Mouse (Mus musculus): ENCODE measurements around the gene Cyfip1. TPM values are rescaled to one million over a fixed set of nuclear protein-coding genes. Genes with fewer than 3 reads are reported as not detected.

The Cyfip1 gene
- total RNA-seq, 4 experiments from 2014 or later: 78.3 to 86.9 (median 81.4) TPM

- no peak for DNase-seq (ENCODE audit: low spot score in 2 of 2)
These were observed 96.8 kb downstream of the Cyfip1 start for GRCm38 (mm10) chr7:55938341-55938740.

DNA sequence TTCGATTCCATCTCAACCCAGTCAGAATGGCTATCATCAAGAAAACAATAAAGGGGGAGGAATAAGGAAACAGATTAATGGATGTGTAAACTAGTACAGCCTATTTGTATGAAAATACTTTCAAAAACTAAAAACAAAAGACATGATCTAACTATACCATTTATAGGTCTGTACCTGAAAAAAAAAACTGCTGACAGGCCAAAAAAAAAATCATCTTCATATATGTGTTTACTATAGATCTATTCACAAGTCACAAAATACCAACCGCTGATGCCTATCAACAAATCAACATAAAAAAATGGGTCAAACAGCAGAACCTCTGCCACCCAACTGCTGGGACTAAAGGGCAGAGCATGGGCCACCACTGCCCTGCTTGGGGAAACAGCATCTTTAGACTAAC, 114.5 kb downstream of the Cyfip1 start:
- no peak for DNase-seq (ENCODE audit: low spot score in 2 of 2)

- DNase-seq (ENCODE audit: low spot score in 2 of 2): no peak
These were observed 115.6 kb downstream of the Cyfip1 start for GRCm38 (mm10) chr7:55957178-55957577.

DNA sequence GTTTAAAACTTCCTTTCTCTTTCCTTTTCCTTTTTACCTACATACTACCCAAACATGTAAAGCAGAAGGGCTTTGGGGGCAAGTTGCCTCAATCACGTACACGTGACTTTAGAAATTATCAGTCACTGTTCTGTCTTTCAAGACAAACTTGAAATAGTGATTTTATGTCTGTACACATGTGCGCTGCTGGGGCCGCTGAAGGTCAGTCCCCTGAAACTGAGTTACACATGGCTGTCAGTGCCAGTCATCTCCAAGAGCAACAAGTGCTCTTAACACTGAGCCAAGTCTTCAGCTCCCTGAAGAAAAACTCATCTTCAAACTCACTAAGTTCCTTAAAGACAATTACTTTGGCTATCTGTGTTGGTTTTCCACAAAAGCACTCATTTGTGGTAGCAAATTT, 116.4 kb downstream of the Cyfip1 start:
- DNase-seq (ENCODE audit: low spot score in 2 of 2): no peak

- DNase-seq (ENCODE audit: low spot score in 2 of 2): no peak
These were observed 118.3 kb downstream of the Cyfip1 start for GRCm38 (mm10) chr7:55959801-55960200.

GRCm38 (mm10) chr7:55960506-55960905, 119.0 kb downstream of the Cyfip1 start:
- DNase-seq (ENCODE audit: low spot score in 2 of 2): no peak

DNA sequence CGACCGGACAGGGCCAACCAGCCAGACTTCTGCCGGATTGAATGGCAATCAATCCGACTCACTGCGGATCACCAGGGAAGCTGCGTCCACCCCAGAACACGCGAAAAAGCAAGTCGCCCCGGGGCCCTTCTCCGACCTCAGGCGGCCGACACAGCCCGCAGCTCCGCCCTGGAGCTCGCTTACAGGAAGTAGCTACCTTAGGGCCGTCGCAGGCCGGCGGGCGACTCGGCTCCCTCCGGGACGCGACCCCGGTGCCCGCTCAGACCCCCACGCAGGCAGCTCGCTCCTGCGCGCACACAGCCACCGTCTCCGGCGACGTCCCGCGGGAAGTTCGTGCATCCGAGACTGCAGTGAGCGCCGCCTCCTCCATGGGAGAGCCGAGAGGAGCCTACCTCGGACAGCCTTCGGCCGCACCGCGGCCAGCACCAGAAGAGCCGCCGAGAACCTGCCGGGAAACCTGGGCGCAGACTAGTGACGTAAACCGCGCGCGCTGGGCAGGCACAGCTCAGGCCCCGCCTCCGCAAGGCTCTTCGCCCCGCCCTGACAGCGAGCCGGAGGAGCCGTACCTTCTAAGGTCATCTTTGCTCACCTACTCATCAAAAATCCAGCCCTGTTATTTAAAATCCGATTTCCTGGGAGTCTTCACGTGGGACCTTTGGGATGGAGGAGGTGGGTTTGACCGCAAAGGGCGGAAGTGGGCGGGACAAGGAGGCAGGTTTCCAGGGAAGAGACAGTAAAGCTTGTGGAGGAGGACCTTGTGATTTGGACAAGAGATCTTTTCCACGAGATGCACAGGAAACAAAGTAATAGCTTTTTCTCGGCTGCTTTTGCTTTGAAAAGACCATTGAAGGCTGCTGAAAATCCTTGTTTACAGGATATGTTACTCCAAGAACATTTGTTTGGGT, 120.7 kb downstream of the Cyfip1 start, which contains the start of gene Nipa2:
Gene Nipa2 (minus strand): TSS at position 473 of the 905 bp plus-strand sequence.
- peak; percentile 89 to 91 for DNase-seq (ENCODE audit: low spot score in 2 of 2)

DNA sequence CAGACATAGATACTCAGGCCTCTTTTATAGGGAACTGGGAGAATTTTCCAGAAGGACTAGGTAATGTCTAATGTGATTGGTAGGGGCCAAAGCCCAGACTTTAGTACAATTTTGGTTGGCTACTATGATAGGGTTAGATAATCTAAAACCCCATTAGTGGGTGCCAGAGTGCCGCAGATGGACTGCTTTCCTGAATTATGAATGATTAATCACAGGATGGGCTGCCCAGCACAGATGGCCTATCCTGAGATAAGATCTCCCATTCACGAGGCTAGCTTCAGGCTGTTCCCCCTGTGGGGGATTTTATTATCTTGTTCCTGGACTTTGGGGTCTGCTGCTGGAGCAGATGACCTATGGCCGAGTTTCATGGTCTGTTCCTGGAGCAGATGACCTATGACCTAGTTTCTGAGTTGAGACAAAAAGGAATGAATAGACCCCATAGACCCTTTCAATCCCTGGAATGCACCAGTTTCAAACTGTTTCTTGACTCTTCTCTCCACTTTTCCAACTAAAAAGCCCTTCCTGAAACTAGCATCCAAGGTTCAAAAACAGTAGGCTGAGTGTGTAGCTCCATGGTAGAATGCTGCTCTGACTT, 125.4 kb downstream of the Cyfip1 start:
- DNase-seq (ENCODE audit: low spot score in 2 of 2): no peak

DNA sequence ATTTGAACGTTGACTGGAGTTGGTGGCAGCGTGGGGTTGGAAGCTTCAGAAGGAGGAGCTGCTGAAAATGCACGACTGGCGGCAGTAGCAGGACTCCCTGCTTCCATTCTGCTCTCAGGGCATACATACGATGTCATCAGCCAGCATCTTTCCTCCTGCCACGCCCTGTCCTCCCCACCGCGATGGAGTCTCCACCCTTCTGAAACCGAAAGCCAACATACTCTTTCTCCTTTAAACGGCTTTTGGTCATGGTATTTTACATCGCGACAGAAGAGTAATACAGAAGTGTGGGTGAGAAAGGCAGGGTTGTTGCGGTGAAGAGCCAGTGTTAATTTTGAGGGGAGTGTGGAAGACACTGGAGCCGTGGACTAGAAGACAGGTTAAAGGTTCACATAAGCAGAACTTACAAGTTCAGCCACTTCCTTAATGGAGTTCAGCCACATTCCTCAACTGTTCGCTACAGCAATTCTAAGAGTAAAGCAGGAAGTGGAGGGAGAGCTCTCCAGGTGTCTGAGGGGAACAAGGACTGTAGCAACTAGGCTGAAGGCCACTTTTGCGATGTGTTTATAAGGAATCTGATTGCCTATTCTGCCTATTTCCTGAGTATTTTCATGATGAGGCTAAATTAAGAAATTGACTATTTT, 126.8 kb downstream of the Cyfip1 start:
- DNase-seq (ENCODE audit: low spot score in 2 of 2): no peak

DNA sequence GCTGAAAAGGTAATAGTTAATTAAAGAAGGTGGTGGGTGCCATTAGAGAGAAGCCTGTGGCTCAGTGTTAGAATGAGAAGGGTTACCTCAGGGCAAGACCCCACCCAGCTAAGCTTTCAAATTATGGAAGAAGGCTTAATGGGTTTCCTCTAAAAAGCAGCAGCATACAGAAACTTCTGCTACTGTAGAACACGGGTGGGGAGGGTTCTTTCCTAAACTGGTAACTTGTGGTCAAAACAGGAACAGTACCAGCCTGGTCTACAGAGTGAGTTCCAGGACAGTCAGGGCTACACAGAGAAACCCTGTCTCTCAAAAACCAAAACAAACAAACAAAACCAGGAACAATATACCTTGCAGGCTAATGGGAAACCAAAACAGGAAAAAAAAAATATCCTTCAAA, 127.9 kb downstream of the Cyfip1 start:
- no peak for DNase-seq (ENCODE audit: low spot score in 2 of 2)

DNA sequence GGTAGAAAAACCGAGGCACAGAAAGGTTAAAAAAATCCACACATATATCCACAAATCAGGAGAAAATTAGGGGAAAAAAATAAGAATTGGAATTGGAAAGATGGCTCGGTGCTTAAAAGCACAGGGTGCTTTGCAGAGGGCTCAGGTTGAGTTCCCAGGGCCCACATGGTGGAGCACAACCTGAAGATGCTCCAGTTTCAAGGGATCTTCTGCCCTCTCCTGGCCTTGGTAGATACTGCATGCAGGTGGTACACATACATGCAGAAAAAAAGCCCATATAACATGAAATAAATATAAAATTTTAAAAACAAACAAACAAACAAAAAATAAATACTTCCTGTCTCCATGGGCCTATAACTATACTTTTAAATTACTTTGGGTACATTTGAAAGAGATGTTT, 132.9 kb downstream of the Cyfip1 start:
- DNase-seq (ENCODE audit: low spot score in 2 of 2): no peak

- DNase-seq (ENCODE audit: low spot score in 2 of 2): no peak
These were observed 140.0 kb downstream of the Cyfip1 start for GRCm38 (mm10) chr7:55981511-55981910.

Other genes with a start within 250 kb of the Cyfip1 start
- gene Siglech, start 73.6 kb upstream of the Cyfip1 start, total RNA-seq (2022): 10 to 100 TPM; 13.9 to 47.1 (median 23.9) TPM
- gene Tubgcp5, start 47.6 kb upstream of the Cyfip1 start, total RNA-seq (2022): 10 to 100 TPM; 33.0 to 42.7 (median 37.6) TPM
- 10 to 100 TPM; 45.1 to 51.3 (median 48.6) TPM for gene Nipa2, start 120.7 kb downstream of the Cyfip1 start, total RNA-seq (2022)
- gene Nipa1, start 178.2 kb downstream of the Cyfip1 start, total RNA-seq (2022): 10 to 100 TPM; 63.2 to 75.9 (median 64.6) TPM
- gene Herc2, start 208.5 kb downstream of the Cyfip1 start, total RNA-seq (2022): 100 to 1,000 TPM; 115 to 140 (median 125) TPM

All from left cerebral cortex, adult 8-10 months (tissue).